In genomic region chr12:69985546-69985945, GRCm38 (mm10) we compare ENCODE assay signal across 8 mouse cellular contexts. TPM values are rescaled to one million over a fixed set of nuclear protein-coding genes. Genes with fewer than 3 reads are reported as not detected.
DNase-seq lines count a peak whose midpoint lies in the region; ATAC-seq and TF ChIP-seq lines count a peak whose summit lies in the region.

No protein-coding gene starts in this region.

- no peak for TF ChIP-seq CTCF in left cerebral cortex, adult 2 months (IDR thresholded peaks at IDR 0.05)

- peaks cover 28% of the 10 kb centered on the region for H3K36me3 ChIP-seq in limb, embryonic 15.5 days
- peaks cover 36% of the 10 kb centered on the region for H3K36me3 ChIP-seq in neural tube, embryonic 13.5 days

- H3K4me1 ChIP-seq in limb, embryonic 15.5 days, result peaks cover 4% of the 10 kb centered on the region; the same call in 1 of the 2 replicates
- peaks cover 38% of the 10 kb centered on the region for H3K4me1 ChIP-seq in neural tube, embryonic 13.5 days (replicated peaks)

- WGBS in limb, embryonic 15.5 days, result 26% methylated on average over 4 of the region's 4 CpGs
- WGBS in neural tube, embryonic 13.5 days, result 45% methylated on average over 4 of the region's 4 CpGs

- H3K27ac ChIP-seq in left cerebral cortex, adult 2 months, result no peak overlapping the region
- peak overlapping the region; percentile 2; the same call in 1 of the 2 replicates for H3K27ac ChIP-seq in limb, embryonic 15.5 days
- H3K27ac ChIP-seq in neural tube, embryonic 13.5 days (replicated peaks), result no peak overlapping the region

- DNase-seq in left cerebral cortex, adult 2 months (ENCODE audit: extremely low spot score in 1 of 2, low spot score in 2 of 2), result no peak
- no peak for DNase-seq in left cerebral cortex, postnatal 4 days
- peak; percentile 47 for DNase-seq in fibroblast of lung, adult 2 months (ENCODE audit: low read depth)
- DNase-seq in ovary, adult 18-20 months (ENCODE audit: low spot score), result no peak
- no peak for DNase-seq in right cerebral cortex, postnatal 10 days (ENCODE audit: low spot score in 2 of 2)
- DNase-seq in c-Kit-positive CD71-positive TER-119-positive erythroid progenitor cells, embryonic 14.5 days (ENCODE audit: low spot score), result no peak

- peak overlapping the region; percentile 63 for H3K4me2 ChIP-seq in limb, embryonic 15.5 days
- H3K4me2 ChIP-seq in neural tube, embryonic 13.5 days, result peak overlapping the region; percentile 70

- peak overlapping the region; percentile 95; the same call in 1 of the 2 replicates for H3K9ac ChIP-seq in limb, embryonic 15.5 days
- peak overlapping the region; percentile 91 for H3K9ac ChIP-seq in neural tube, embryonic 13.5 days

- H3K9me3 ChIP-seq in limb, embryonic 15.5 days, result no peaks in the 10 kb centered on the region
- H3K9me3 ChIP-seq in neural tube, embryonic 13.5 days, result no peaks in the 10 kb centered on the region

- no peak for ATAC-seq in limb, embryonic 15.5 days (ENCODE audit: insufficient number of reproducible peaks, low FRiP score, low TSS enrichment, low read depth)
- ATAC-seq in neural tube, embryonic 13.5 days (ENCODE audit: low read depth), result no peak

- no peaks in the 10 kb centered on the region for H3K27me3 ChIP-seq in limb, embryonic 15.5 days
- H3K27me3 ChIP-seq in neural tube, embryonic 13.5 days, result no peaks in the 10 kb centered on the region

- peak overlapping the region; percentile 40 for H3K4me3 ChIP-seq in left cerebral cortex, adult 2 months
- peak overlapping the region; percentile 92 for H3K4me3 ChIP-seq in limb, embryonic 15.5 days
- H3K4me3 ChIP-seq in neural tube, embryonic 13.5 days, result peak overlapping the region; percentile 91

- intact Hi-C loops in left cerebral cortex, adult 2 months (cut with DNase I), result loop anchor here (5.0 kb wide), 2 partner anchors 77 to 162 kb away; no protein-coding TSS in a partner anchor
- intact Hi-C loops in left cerebral cortex, postnatal 4 days (cut with DNase I), result loop anchor here (5.0 kb wide), 1 partner anchor 782 kb away; no protein-coding TSS in a partner anchor

RNA-seq across cellular contexts. Expression of gene Sav1, which starts 1.3 kb away (rescaled TPM):
- total RNA-seq in left cerebral cortex, adult 2 months (2021), result 10 to 100 TPM; 17.4 to 19.5 TPM
- 10 to 100 TPM; 26.0 to 27.0 TPM for total RNA-seq in left cerebral cortex, postnatal 4 days (2021)
- 7.2 and 7.8 TPM in 2 replicates for polyA plus RNA-seq in limb, embryonic 15.5 days (2015; fragmentation: Nextera tagmentation; extraction: Ambion mirVana)
- 4.0 and 4.5 TPM in 2 replicates for polyA plus RNA-seq in neural tube, embryonic 13.5 days (2015; fragmentation: Nextera tagmentation; extraction: Ambion mirVana)

Comparison
In these comparisons a context has a peak if more than half of its experiments do, and no peak if none do; other contexts are left out.
1. H3K4me3 ChIP-seq: peak in every context shown above with its lines; median percentile 92 in limb, embryonic 15.5 days; 91 in neural tube, embryonic 13.5 days; 40 in left cerebral cortex, adult 2 months.